Mouse (Mus musculus) liver, postnatal 0 days (tissue): Measurements from ENCODE around the gene Bahd1.

Experiments used
- CTCF ChIP-seq: sonication (generic); IDR thresholded peaks from 2 replicates; pipeline ENCODE4 v1.5.1; 2016; ENCODE audit warnings: antibody characterized with exemption, low read depth
- EP300 ChIP-seq: IDR thresholded peaks from 2 replicates; pipeline ENCODE4 v1.6.1; 2016; ENCODE audit warnings: antibody characterized with exemption, low read depth, mild to moderate bottlenecking

- no peak for TF ChIP-seq CTCF
- TF ChIP-seq EP300: peak; percentile 70
Observed at GRCm38 (mm10) chr2:118963676-118964012, 63.5 kb downstream of the Bahd1 start.
